Mouse (Mus musculus): ENCODE measurements around the gene Atad3a. TPM values are rescaled to one million over a fixed set of nuclear protein-coding genes. Genes with fewer than 3 reads are reported as not detected.

The Atad3a gene
- total RNA-seq, 1 experiment from 2014 or later, result 120 TPM

DNA sequence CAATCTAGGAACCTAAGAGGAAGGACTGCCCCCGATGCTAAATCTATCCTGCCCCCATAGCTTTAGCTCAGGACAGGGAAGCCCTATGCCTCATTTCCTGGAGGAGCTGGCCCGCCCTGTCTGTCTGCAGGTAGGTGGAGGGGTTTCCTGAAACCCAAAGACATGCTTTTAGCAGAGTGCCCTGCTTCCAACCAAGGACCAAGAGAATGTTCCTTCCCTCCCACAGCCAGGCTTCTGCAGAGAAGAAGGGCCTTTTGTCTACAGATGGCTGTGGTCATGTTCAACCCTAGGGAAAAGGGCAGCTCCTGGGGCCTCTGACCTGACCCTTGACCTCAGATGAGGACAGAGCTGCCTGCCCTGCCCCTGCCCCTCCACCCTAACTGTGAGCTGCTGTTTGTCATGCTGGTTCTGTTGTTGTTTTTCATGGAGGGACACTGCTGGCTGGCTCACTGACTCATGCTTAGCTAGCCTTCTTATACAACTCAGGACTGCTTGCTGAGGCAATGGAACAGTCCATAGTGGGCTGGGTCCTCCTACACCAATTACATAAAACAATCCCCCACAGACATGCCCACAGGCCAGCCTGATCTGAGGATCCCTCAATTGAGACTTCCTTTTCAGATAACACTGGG lies 15.9 kb upstream of the Atad3a start:
- ATAC-seq (replicated peaks; ENCODE audit: low read depth, poor library complexity, severe bottlenecking), result no peak

DNA sequence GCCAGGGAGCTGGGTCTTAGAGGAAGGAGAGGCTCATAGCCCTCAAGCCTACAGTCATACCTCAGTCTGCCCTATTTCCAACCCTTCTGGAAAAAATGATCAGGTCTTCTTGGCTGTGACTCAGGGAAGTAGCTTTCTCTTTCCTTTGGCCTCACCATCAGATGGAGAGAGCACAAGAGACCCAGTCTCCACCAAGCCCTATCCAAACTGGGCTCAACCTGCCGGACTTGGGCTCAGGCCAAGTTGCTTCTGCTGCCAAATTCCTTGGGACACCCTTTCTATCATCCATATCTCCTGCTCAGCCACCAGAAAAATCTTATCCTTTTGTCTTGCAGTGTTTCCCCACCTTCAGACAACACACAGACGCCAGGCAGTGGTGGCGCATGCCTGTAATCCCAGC lies 15.0 kb upstream of the Atad3a start:
- ATAC-seq (replicated peaks; ENCODE audit: low read depth, poor library complexity, severe bottlenecking), result no peak

DNA sequence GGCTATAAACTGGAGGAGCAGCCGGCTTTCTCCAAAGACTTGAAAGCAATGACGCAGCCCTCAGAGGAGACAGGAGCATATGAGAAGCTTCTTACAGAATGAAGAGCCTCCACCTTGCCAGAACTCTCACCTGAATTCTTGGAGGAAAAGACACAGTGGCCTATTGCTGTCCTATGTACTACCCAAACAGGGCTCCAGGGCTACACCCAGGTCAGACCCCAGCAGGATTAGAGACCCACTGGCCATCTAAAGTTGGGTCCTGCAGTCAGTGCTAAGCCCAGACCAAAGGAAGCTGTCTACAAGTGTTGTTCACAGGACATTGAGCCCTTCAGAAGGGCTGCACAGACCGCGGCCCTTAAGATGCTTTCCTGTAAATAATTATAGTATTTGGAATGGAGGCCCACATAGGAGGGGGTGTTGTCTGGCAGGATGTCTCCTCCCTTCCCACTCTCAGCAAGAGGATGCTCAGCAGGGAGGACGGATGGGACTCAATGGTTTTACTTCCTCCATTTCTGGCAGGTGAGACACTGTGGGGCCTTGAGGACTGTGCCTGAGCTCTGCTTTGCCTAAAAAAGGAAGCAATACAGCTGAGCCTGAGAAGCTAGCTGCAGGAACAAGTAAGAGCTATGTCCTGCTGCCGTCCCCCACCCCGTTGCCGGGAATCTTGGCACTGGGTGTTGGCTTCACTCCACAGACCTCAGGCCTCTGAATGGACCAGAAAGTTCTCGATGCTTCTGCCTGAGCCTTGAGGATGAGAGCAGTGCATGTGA lies 14.3 kb upstream of the Atad3a start:
- ATAC-seq (replicated peaks; ENCODE audit: low read depth, poor library complexity, severe bottlenecking), result 0 out of 2 replicates have a peak, but pooled peaks have one; percentile 15

DNA sequence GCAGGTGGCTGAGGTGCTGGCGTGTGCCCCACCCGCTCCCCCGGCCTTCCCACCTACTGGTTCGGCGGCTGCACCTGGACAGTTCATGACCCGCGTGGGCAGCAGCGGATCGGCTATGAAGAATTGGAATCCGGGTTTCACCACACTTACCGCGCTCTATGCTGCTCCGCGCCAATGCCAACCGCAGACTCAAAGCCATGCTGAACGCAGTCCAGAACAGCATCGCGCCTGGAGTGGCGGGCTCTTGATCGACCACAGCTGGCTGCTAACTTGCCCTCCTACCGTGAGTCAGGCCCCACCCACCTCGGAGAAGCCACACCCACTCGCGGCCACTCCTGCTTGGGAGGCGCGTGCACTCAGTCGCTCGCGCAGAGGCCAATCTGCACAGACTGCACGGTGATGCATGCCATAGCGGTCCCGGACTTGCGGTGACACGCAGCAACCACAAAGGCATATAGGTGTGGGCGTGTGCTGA lies 13.4 kb upstream of the Atad3a start, which contains the start of gene Vwa1:
TSS of gene Vwa1 (minus strand) at position 419 of the 475 bp plus-strand sequence.
- peak; percentile 81 for ATAC-seq (replicated peaks; ENCODE audit: low read depth, poor library complexity, severe bottlenecking)

DNA sequence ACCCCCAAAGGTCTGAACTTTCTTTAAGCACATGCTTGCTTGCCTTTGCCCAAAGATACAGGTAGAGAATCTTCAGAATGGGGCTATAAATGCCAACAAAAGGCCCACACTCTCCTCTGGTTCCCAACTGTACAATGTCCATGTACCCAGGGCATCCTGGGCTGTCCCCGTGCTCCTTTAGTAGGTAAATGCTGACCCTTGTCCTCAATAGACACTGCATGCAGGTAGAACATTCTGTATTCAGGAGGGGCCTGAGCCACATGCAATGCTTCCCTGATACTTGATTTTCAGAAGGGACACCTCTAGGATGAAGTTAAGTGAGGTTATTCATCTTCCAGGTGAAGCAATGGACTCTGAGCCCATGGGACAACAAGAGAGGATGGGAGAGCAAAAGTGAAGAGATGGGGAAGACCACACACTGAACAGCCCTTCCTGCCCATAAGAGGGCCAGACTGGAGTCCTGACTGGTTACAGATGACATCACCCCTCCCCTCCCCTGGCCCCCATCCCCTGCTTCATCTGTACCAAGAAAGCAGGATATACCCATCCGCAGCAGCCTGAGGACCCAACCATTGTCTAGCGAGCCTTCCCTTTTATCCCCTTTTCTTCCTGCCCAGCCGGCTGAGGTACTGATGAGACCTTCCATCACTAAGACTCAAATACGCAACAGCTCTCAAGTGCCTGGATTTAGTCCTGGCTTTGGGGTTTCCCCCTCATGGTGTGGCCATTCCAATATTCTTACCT lies 12.6 kb upstream of the Atad3a start:
- ATAC-seq (replicated peaks; ENCODE audit: low read depth, poor library complexity, severe bottlenecking), result no peak

DNA sequence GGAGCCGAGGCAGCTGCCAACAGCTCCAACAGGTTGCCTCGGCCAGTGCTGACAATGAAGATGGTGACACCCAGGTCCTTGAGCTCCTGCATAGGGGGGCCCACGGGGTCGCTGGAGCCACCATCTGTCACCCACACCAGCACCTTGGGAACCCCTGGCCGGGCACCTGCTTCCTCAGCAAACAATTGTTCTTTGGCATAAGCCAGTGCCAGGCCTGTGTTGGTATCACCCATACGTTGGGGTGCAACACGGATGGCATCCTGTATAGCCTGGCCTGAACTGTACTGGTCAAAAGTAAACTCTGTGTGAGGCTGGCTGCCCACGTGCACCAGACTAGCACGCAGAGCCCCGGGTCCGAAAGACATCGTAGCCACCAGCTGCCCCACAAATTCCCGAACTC lies 11.9 kb upstream of the Atad3a start:
- no peak for ATAC-seq (replicated peaks; ENCODE audit: low read depth, poor library complexity, severe bottlenecking)

DNA sequence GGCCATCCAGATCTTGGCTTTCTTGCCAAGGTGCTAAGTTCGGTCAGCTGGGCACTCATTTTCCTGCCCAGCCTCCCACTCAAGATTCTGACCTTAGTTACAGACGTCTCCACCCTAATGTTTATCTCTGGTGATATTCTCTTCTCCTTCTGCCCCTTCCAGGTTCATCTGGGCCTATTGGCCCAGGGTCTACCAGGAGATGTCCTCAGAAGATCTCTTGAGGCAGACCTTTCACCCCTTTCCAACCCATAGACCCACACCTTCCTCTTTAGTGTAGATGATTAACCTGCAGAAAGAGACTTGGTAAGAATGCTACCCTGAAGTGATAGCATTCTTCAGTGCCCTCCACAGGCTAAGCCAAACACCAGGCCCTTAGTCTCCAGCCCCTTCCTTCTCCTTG lies 10.8 kb upstream of the Atad3a start:
- no peak for ATAC-seq (replicated peaks; ENCODE audit: low read depth, poor library complexity, severe bottlenecking)

DNA sequence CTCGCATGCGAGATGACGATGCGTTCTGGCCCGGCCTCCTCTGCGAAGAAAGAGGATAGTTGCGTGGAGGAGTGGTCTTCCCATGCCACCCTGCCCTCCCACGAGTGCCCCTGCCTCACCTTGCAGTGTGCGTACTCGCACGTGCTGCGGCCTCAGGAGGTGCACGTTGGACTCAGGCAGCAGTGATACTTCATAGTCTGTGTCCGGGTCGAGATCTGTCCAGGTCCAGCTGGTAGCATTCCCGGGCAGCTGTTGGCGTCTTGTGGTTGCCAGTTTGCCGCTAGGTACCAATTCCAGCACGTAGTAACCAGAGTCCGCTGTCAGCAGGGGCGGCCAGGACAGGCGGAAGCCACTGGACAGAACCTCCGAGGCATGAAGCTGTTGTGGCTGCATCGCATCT lies 9.7 kb upstream of the Atad3a start:
- no peak for ATAC-seq (replicated peaks; ENCODE audit: low read depth, poor library complexity, severe bottlenecking)

DNA sequence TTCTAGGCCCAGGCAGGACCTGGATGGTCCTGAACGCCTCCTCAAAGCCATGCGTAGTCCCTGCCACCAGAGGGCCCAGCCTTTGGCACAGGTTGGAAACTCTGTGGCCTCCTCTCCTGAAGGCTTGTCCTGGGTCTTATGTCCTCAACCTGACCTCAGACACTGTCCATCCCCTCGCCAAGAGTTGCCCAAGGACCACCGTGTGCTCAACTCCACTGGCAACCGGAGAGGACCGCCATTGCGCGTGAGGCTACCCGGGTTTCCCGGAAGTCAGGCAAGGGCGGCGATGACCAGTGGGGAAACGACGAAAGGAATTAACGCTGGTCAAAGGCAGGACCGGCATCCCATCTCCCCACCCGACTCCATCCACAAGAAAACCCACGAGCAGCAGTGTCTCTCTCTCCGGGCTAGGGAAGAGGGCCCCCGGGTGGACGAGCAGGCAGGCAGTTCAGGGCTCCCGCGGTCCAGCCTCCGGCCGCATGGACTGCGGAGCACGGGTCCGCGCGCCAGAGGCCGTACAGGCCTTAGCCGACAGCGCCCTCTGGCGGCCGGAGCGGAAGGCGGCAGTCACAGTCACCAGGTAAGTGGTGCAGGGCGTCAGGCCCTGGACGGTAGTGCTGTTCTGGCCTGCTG lies 9.1 kb upstream of the Atad3a start:
- peak; percentile 79 for ATAC-seq (replicated peaks; ENCODE audit: low read depth, poor library complexity, severe bottlenecking)

DNA sequence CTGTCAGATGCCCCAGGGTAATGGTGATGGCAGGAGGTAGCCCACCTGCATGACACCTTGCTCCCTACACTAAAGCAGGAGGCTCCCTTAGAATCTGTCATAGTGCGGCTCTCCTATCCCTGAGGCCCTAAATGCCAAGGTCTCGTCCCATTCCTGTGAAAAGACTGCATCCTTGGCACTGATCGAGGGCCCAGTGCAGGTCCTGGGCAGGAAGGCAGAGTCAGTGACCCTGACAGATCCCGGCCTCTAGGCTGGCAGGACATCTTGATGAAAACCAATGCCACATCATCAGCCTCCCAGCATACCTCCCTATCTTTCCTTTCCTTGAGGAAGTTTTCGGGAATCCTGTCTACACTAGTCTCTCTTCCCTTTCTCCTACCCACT lies 8.6 kb upstream of the Atad3a start:
- no peak for ATAC-seq (replicated peaks; ENCODE audit: low read depth, poor library complexity, severe bottlenecking)

DNA sequence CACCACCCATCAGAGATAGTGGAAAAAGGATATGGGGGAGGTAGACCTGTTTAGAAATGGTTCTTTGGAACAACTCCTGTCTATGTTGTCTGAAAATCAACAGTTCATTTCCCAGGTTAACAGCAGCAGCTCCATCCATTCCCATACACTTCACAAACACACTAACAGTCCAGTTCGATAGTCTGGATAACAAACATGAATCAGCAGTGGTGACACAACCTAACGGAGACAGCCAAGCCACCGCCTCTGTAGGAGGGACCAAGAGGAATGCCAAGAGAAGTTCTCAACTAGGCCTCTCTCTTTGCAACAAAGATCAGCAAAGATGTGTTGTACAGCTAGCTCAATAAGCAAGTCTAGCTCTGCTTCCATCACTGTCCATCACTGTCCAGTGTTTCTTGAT lies 1.5 kb upstream of the Atad3a start:
- no peak for ATAC-seq (replicated peaks; ENCODE audit: low read depth, poor library complexity, severe bottlenecking)

DNA sequence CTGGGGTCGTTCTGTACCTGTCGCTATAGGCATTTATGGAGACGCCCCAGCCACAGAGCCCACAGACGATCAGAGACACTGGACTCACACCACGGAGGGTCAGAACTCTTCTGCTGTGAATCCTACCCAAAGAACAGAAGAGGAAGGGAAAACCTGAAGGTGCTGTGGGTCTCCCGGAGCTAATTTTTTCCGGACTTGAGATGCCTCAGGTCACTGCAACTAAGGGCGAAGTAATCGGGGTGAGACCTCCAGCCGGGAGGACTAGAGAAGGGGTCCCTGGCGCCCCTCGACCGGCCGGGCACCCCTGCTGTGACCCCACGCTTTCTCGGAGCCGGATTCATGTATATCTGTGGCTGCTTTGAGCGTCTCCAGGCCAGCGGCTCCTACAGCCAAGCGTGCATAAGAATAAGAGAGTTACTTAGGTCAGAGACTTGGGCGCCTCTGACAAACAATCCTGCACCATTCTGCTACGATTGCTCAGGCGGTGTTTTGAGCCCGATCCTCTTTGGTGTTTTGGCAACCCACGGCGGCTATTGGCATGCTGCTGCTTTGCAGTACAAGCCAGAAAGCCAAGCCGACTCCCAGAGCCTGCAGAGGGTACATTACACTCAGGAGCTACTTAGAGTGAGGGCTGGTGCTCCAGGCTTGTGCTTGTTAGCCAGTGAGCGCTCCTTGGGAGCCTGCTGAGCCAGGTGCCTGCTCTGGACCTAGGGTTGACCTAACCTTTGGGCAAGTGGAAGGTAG lies 635 bp upstream of the Atad3a start:
- no peak for ATAC-seq (replicated peaks; ENCODE audit: low read depth, poor library complexity, severe bottlenecking)

DNA sequence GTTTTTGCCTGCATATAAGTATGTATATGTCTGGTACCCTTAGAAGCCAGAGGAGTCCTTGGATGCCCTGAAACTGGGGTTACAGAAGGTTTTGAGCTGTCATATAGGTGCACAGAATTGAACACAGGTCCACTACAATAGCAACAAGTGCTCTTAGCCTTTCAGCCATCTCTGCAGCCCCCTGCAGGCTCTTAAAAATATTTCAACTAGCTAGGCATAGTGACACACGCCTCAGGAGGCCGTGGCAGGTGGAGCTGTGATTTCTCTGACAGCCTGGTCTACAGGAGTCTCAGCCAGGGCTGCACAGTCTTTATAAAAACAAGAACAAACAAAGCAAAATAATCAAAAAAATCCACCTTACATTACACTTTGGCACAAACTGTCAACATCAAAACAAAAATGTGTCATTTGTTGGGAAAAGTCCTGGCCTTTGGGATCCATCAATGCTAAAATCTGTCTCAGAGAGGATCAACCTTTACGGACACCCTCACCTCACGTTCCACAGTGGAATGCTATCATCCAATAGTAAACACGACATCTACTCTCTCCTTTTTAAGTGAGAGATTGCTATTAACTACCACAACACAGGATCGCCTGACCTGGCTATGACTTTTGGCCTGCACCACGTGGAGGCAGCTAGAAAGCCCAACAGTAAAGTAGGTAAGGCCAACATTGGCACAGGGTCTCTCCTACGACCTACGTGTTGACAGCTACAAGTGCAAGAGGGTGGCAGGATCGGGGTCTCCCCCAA lies 856 bp downstream of the Atad3a start:
- peak; percentile 65 for ATAC-seq (replicated peaks; ENCODE audit: low read depth, poor library complexity, severe bottlenecking)

DNA sequence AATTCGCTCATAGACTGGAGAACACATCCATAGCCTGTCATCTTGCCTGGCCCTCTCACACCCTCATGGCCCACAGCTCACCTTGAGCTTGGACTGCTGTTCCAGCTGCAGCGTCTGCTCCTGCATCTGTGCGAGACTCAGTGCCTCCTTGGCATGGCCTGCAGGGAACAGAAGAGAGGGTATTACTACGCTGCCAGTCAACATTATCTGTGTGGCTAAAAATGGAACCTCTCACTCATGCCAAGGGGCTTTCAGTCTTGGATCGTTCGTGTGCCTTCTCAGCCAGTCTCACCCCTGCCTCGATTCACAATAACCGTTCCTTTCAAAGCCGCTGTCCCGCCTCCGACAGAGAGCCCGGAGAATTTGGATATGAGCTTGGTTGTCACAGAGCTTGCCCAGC lies 3.9 kb downstream of the Atad3a start:
- no peak for ATAC-seq (replicated peaks; ENCODE audit: low read depth, poor library complexity, severe bottlenecking)

DNA sequence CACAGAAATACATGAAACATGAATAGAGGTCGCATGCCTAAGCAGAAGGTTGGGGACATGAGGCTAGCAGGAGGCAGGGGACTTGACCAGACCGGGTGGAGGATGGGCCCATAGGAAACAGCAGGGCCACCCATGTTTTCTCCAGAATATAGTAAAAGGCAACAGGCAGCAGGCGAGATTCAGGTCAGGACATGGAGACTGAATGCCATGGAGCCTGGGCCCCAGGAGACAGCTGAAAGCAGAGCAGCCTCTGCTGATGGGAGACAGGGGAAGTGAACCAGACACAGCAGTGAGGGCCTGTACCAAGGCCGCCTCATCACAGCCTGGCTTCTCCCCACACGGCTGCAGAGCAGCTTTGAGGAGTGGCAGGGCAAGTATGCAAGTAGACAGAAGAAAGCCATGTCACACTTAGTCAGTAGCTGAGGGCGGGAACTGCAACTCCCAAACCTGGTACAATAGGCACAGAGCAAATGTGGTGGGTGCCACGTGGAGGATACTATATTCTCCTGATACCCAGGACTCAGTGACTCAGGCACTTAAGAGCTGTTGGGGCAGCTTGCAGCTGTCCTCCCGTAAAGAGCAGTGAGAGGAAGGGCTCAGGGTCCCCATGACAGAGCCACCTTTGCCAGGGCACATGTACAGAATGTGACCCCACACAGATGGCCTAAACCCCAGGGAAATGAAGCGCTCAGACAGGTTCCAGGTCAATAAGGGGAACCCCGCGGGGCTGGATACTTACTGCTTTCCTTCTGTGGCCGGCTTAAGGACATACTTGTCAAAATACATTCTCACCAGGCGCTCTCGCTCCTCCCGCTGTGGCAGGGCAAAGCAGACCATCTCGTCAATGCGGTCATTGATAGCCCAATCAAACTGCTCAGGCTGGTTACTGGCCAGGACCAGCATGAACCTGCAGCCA lies 14.1 kb downstream of the Atad3a start:
- no peak for ATAC-seq (replicated peaks; ENCODE audit: low read depth, poor library complexity, severe bottlenecking)

DNA sequence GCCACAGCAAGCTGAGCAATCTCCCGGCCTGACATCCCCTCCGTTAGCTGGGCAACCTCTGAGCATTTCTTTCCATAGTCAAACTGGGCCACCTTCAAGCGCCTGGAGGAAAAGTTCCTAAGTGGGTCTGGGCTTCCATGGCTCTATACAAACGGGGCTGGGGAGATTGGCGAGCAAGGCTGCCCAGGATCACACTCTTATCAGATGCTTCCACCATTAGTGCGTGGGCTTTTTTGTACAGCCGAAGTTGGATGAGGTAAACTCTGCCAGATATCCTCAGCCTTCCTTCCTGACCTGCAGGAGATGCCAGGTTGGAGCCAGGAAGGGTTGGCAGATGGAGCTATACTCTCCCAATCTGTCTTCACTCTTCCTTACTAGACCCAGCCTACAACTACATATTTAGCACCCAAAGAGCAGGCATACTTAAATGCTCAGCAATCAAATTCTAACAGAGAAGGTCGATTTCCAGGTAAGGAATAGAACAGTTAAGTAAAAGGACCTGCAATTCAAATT lies 14.8 kb downstream of the Atad3a start:
- no peak for ATAC-seq (replicated peaks; ENCODE audit: low read depth, poor library complexity, severe bottlenecking)

DNA sequence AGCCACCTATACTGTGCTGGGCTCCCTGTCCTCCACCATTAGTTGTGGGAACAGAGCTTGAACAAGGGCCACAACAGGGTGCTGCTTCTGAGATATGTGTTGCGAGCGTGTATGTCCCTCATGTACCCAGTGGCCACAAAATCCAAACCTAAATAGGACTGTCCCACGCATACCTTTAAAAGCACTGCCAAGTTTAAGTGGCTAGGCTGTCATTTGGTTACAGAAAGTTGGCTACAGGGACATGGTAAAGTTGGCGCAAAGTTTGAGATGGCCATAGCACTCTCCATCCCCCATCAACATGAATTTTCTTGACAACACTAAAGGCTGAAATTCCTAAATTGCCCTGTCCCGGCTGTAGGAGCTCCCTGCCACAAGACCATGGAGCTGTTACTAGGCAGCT lies 15.8 kb downstream of the Atad3a start:
- no peak for ATAC-seq (replicated peaks; ENCODE audit: low read depth, poor library complexity, severe bottlenecking)

DNA sequence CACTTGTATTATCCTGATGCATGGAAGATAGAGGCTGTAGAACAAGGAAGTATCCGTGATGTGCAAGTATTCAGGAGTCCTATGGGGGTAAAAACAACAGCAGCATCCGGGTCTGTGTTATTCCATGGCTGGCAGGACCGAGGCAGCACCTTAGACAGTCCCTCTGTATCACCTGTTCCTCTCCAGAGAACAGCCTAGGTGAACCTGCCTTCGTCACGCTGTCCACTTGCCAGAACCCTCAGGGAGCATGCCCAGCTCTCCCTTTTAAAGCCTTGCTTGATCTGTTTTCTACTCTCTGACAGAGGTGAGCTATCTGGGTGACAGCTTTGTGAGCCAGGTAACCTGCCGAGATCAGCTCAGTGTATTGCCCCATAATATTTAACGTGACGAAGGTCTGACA lies 16.4 kb downstream of the Atad3a start:
- no peak for ATAC-seq (replicated peaks; ENCODE audit: low read depth, poor library complexity, severe bottlenecking)

Data from common myeloid progenitor, adult 5-6 weeks (primary cell).